Mouse (Mus musculus): ENCODE measurements around the gene Bbs1.

DNA sequence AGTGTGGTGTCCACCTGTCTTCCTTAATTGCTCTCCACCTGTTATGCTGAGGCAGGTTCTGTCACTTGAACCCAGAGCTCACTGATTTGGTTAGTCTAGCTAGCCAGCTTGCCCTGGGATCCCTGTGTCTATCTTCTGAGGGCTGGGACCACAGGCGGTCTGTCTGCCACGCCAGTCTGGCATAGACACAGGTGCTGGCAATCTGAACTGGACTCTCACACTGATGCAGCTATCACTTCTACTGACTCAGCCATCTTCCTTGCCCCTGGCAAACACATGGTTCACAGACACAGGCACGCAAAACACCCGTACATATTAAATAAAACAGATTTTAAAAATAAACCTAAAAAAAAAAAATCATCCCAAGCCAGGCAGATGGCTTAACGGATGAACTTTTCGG lies 69.4 kb downstream of the Bbs1 start:
- no peak for TF ChIP-seq CTCF (conservative IDR thresholded peaks at IDR 0.05; ENCODE audit: low read length)
- no peak for TF ChIP-seq NANOG (IDR thresholded peaks at IDR 0.05; ENCODE audit: borderline replicate concordance, low read length)
- no peak for TF ChIP-seq POU5F1 (IDR thresholded peaks at IDR 0.05; ENCODE audit: borderline replicate concordance, low read length)

Data from E14TG2a.4 (cell line).